Mouse (Mus musculus) cerebellum, postnatal 25 days (tissue): ENCODE measurements around the gene Hspb9.

ENCODE experiments used
- DNase-seq, 2 experiments: peaks; one replicate each; pipeline ENCODE4 v3.0.0; 2021; ENCODE audit warnings: mixed read lengths in 2 of 2

Hspb9 gene

DNA sequence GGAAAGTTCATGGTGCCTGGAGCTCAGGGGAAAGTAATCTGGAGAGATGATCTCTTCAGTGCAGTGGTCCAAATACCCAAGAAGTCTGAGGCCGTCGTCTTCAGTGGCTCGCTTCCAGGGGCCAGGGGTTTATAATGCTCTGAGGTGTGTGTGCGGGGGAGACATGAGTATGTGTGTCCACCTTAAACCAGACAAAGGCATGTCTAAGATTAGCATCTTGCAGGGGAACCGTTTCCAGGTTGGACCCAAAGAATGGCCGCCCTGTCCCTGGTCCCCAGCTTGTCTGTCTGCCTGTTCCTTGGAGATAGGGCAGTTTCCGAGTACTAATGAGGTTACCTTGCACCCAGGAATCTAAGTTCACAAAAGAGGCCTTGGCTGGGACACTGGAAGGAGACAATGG lies 49.2 kb downstream of the Hspb9 start, which contains the start of gene Hcrt:
Gene Hcrt (minus strand): TSS at position 101 of the 400 bp plus-strand sequence.
- no peak for DNase-seq
